Mouse (Mus musculus): Measurements from ENCODE around the gene Cmtm4. TPM values are rescaled to one million over a fixed set of nuclear protein-coding genes. Genes with fewer than 3 reads are reported as not detected.

Cmtm4 gene
- total and polyA plus RNA-seq, 3 experiments: 6.5 to 31.1 (median 12.0) TPM

DNA sequence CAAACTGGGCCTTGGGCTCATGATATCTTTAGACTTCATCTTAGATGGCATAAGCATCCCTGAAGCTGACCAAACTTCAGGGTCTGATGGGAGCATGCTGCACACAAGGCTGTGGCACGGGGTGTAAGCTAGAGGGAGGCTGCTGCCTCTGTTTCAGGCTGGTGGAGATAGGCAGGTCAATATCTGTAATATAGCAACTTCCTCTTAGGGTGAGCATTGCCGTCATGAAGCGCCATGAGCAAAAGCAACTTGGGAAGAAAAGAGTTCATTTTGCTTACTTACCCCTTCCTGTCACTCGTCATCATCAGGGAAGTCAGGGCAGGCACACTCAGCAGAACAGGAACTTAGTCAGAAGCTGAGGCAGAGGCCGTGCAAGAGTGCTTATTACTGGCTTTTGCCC is 61.8 kb downstream of the Cmtm4 start (continued):
- TF ChIP-seq POLR2A (IDR thresholded peaks at IDR 0.05; ENCODE audit: control insufficient read depth in 1 of 2, insufficient read depth in 1 of 2, low read depth in 1 of 2, low read length in 2 of 2, poor library complexity in 1 of 2) (peak; percentile 9 to 50; a peak in 2 of 4 replicates), MXI1 (IDR thresholded peaks at IDR 0.05; ENCODE audit: low read depth, low read length) (peak; percentile 72; the same call in 1 of the 2 replicates), E2F4 (IDR thresholded peaks at IDR 0.05; ENCODE audit: borderline replicate concordance, low read depth, low read length) (no peak)

DNA sequence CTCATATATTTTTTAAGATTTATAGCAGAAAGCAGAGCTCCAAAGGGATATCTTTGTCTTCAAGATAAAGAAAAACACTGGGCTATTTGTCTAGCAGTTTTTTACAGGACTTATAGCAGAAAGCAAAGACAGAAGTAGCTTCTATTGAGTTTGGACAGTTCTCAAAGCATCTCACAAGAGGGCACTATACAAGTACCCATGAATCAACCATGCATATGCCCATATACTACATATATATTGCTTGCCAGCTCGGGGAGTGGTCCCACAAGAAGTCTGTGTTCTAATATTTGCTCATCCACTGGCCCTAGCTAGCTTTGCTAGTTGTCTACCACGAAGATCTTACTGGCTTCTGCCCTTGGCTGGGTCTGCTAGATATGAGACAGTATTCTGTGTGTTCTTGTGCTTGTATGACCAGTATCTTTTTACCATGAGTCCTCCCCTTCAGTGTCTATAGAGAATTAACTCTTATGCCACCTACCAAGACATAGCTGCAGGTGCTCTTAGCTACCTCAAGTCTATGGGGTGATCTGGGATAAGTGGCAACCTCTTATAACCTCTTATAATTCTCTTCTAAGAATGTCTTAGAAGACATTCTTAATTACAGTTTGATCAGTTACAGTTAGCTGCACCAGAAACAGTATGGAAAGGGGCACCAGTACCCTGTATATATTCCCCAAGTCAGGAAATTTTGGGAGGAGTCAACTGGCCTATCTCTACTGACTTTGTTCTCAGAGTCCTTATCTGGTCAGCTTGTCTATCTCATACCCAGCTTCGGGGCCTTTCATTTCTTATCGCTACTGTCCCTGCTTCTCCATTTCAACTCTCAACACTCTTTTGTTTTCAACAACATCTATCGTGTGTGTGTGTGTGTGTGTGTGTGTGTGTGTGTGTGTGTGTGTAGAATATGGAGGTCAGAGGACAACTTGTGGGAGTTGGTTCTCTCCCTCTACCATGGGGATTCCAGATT is 62.7 kb downstream of the Cmtm4 start:
- Histone ChIP-seq H3K27me3 (ENCODE audit: control insufficient read depth in 1 of 2, insufficient read depth in 2 of 2, low read length in 2 of 2) (no peaks in the 10 kb centered on the region), H3K9me3 (replicated peaks; ENCODE audit: insufficient read depth, low read length) (no peaks in the 10 kb centered on the region), H3K79me2 (ENCODE audit: control insufficient read depth, insufficient read depth, low read length, poor library complexity) (no peaks in the 10 kb centered on the region), H3K9ac (ENCODE audit: control insufficient read depth, low read depth, low read length, poor library complexity, severe bottlenecking) (peak overlapping the region; percentile 3; the same call in 1 of the 2 replicates), H3K4me3 (ENCODE audit: control insufficient read depth in 1 of 2, insufficient read depth in 1 of 2, low read depth in 2 of 2, low read length in 2 of 2) (peak overlapping the region; percentile 1 to 22; a peak in 1 of 4 replicates), H3K4me1 (ENCODE audit: control insufficient read depth in 1 of 2, insufficient read depth in 2 of 2, low read length in 2 of 2) (peaks cover 7 to 20% of the 10 kb centered on the region in 2 experiments), H3K36me3 (ENCODE audit: control insufficient read depth in 1 of 2, insufficient read depth in 2 of 2, low read length in 2 of 2) (peaks cover 0 to 13% of the 10 kb centered on the region in 2 experiments; a peak in 2 of 4 replicates), H3K27ac (ENCODE audit: control insufficient read depth, low read depth, low read length) (peak overlapping the region; percentile 59)
- peak; percentile 71 for DNase-seq (ENCODE audit: low read depth, low spot score)
- TF ChIP-seq POLR2AphosphoS2 (IDR thresholded peaks at IDR 0.05; ENCODE audit: low read length) (no peak), GABPA (IDR thresholded peaks at IDR 0.05; ENCODE audit: low read depth, low read length) (no peak), MYB (IDR thresholded peaks at IDR 0.05; ENCODE audit: low read depth, low read length) (no peak), MAFK (IDR thresholded peaks at IDR 0.05; ENCODE audit: borderline replicate concordance, low read depth, low read length) (no peak), KAT2A (conservative IDR thresholded peaks at IDR 0.05; ENCODE audit: low read depth, low read length) (no peak), POLR2A (IDR thresholded peaks at IDR 0.05; ENCODE audit: control insufficient read depth in 1 of 2, insufficient read depth in 1 of 2, low read depth in 1 of 2, low read length in 2 of 2, poor library complexity in 1 of 2) (no peak), UBTF (IDR thresholded peaks at IDR 0.05; ENCODE audit: borderline replicate concordance, insufficient read depth, low read depth, low read length) (no peak), ZKSCAN1 (IDR thresholded peaks at IDR 0.05; ENCODE audit: low read depth, low read length) (no peak), BHLHE40 (IDR thresholded peaks at IDR 0.05; ENCODE audit: borderline replicate concordance, low read depth, low read length) (no peak), MYC (IDR thresholded peaks at IDR 0.05; ENCODE audit: low read depth, low read length) (no peak), MXI1 (IDR thresholded peaks at IDR 0.05; ENCODE audit: low read depth, low read length) (no peak), MEF2A (IDR thresholded peaks at IDR 0.05; ENCODE audit: extremely low read depth, insufficient replicate concordance, low read depth, low read length, poor library complexity, severe bottlenecking) (0 out of 2 replicates have a peak, but pooled peaks have one; percentile 41), ZNF384 (IDR thresholded peaks at IDR 0.05; ENCODE audit: low read depth, low read length) (0 out of 2 replicates have a peak, but pooled peaks have one; percentile 22), ZC3H11A (IDR thresholded peaks at IDR 0.05; ENCODE audit: low read depth, low read length) (peak; percentile 29; the same call in 1 of the 2 replicates), SIN3A (IDR thresholded peaks at IDR 0.05; ENCODE audit: low read length) (no peak; the same call in 1 of the 2 replicates), POLR2AphosphoS5 (IDR thresholded peaks at IDR 0.05; ENCODE audit: borderline replicate concordance, low read depth, low read length) (no peak), ZMIZ1 (IDR thresholded peaks at IDR 0.05; ENCODE audit: low read depth, low read length) (no peak), RCOR1 (IDR thresholded peaks at IDR 0.05; ENCODE audit: low read depth, low read length) (peak; percentile 82), E2F4 (IDR thresholded peaks at IDR 0.05; ENCODE audit: borderline replicate concordance, low read depth, low read length) (no peak), CHD1 (IDR thresholded peaks at IDR 0.05; ENCODE audit: low read depth, low read length) (no peak; the same call in 1 of the 2 replicates), TAL1 (IDR thresholded peaks at IDR 0.05; ENCODE audit: low read length) (no peak; the same call in 1 of the 2 replicates), TCF12 (IDR thresholded peaks at IDR 0.05; ENCODE audit: low read depth, low read length) (peak; percentile 89), RAD21 (IDR thresholded peaks at IDR 0.05; ENCODE audit: low read depth, low read length) (peak; percentile 42), GATA1 (IDR thresholded peaks at IDR 0.05; ENCODE audit: low read depth, low read length) (peak; percentile 96), TBP (IDR thresholded peaks at IDR 0.05; ENCODE audit: low read depth, low read length) (no peak), NRF1 (IDR thresholded peaks at IDR 0.05; ENCODE audit: insufficient read depth, low read depth, low read length, poor library complexity, severe bottlenecking) (0 out of 2 replicates have a peak, but pooled peaks have one; percentile 4), ETS1 (IDR thresholded peaks at IDR 0.05; ENCODE audit: low read depth, low read length) (peak; percentile 86), USF1 (IDR thresholded peaks at IDR 0.05; ENCODE audit: low read depth, low read length) (no peak), MAX (IDR thresholded peaks at IDR 0.05; ENCODE audit: low read length) (no peak), ELF1 (IDR thresholded peaks at IDR 0.05; ENCODE audit: low read depth, low read length) (peak; percentile 51; the same call in 1 of the 2 replicates), NELFE (IDR thresholded peaks at IDR 0.05; ENCODE audit: low read depth, low read length) (no peak)
